ENCODE assay signal across 22 mouse cellular contexts in genomic region chr4:125144211-125144610, GRCm38 (mm10). TPM values are rescaled to one million over a fixed set of nuclear protein-coding genes. Genes with fewer than 3 reads are reported as not detected.
DNase-seq lines count a peak whose midpoint lies in the region; ATAC-seq and TF ChIP-seq lines count a peak whose summit lies in the region.
"Had no signal": no experiment of that assay in that cellular context is flagged by ENCODE, and none has a peak within 500 bp of the region (broad histone marks: within the 10 kb centered on the region; RNA-seq: fewer than 3 reads in every experiment).

No protein-coding gene starts in this region.

- DNase-seq in liver, postnatal 0 days: no peak
- no peak for DNase-seq in forebrain, postnatal 0 days
- no peak for DNase-seq in frontal cortex, adult 2 months (ENCODE audit: extremely low spot score in 1 of 2, low spot score in 1 of 2)
- DNase-seq in right cerebral cortex, postnatal 36 days (ENCODE audit: low spot score in 2 of 2): no peak
- DNase-seq: adrenal gland, adult 8-10 months; adrenal gland, postnatal 36 days; B cell, adult 2 months; cerebellum, adult 18-20 months; cerebellum, adult 9-11 months; cerebellum, postnatal 36 days; gastrocnemius, postnatal 10 days had no signal

- no peak for TF ChIP-seq EP300 in liver, postnatal 0 days (IDR thresholded peaks at IDR 0.05; ENCODE audit: low read depth)

- no peaks in the 10 kb centered on the region for H3K4me1 ChIP-seq in liver, postnatal 0 days (ENCODE audit: insufficient read depth)
- no peaks in the 10 kb centered on the region for H3K4me1 ChIP-seq in liver, embryonic 12.5 days
- 0 out of 2 replicates have a peak, but pooled peaks cover 2% of the 10 kb centered on the region for H3K4me1 ChIP-seq in brown adipose tissue, adult 24 weeks (ENCODE audit: control insufficient read depth, insufficient read depth, insufficient read length, low read length)
- no peaks in the 10 kb centered on the region for H3K4me1 ChIP-seq in forebrain, postnatal 0 days (ENCODE audit: insufficient read depth)
- H3K4me1 ChIP-seq: heart, embryonic 12.5 days had no signal

- H3K4me2 ChIP-seq in liver, postnatal 0 days (ENCODE audit: low read depth, low read length): no peak overlapping the region
- no peak overlapping the region for H3K4me2 ChIP-seq in liver, embryonic 12.5 days
- no peak overlapping the region for H3K4me2 ChIP-seq in forebrain, postnatal 0 days (ENCODE audit: low read depth)
- H3K4me2 ChIP-seq: forebrain, embryonic 13.5 days; heart, embryonic 12.5 days; hindbrain, embryonic 14.5 days had no signal

- H3K27me3 ChIP-seq in liver, postnatal 0 days (ENCODE audit: insufficient read depth, low read length): no peaks in the 10 kb centered on the region
- peaks cover 16% of the 10 kb centered on the region for H3K27me3 ChIP-seq in liver, embryonic 12.5 days (replicated peaks)
- H3K27me3 ChIP-seq in forebrain, postnatal 0 days (ENCODE audit: insufficient read depth, low read length): no peaks in the 10 kb centered on the region; the same call in 1 of the 2 replicates

- no peak for TF ChIP-seq CTCF in liver, postnatal 0 days (IDR thresholded peaks at IDR 0.05; ENCODE audit: low read depth)
- no peak for TF ChIP-seq CTCF in forebrain, postnatal 0 days (IDR thresholded peaks at IDR 0.05; ENCODE audit: low read depth)

- no peaks in the 10 kb centered on the region for H3K36me3 ChIP-seq in liver, postnatal 0 days (replicated peaks; ENCODE audit: insufficient read depth, low read length)
- H3K36me3 ChIP-seq in liver, embryonic 12.5 days: no peaks in the 10 kb centered on the region
- H3K36me3 ChIP-seq in forebrain, postnatal 0 days (ENCODE audit: insufficient read depth): no peaks in the 10 kb centered on the region
- H3K36me3 ChIP-seq: embryonic facial prominence, embryonic 10.5 days; G1E; heart, embryonic 12.5 days; hindbrain, embryonic 10.5 days had no signal

- ATAC-seq in liver, postnatal 0 days: no peak
- no peak for ATAC-seq in liver, embryonic 12.5 days
- peak; percentile 51 for ATAC-seq in megakaryocyte, adult 5-6 weeks (ENCODE audit: poor library complexity, severe bottlenecking)
- no peak for ATAC-seq in forebrain, postnatal 0 days
- ATAC-seq: CD4-positive, CD25-positive, alpha-beta regulatory T cell, adult 4 months; forebrain, embryonic 13.5 days had no signal

- H3K4me3 ChIP-seq in liver, postnatal 0 days (ENCODE audit: low read depth, low read length): no peak overlapping the region
- no peak overlapping the region for H3K4me3 ChIP-seq in liver, embryonic 12.5 days
- H3K4me3 ChIP-seq in brown adipose tissue, adult 24 weeks (ENCODE audit: insufficient read depth, low read depth, low read length): no peak overlapping the region
- H3K4me3 ChIP-seq in forebrain, postnatal 0 days (ENCODE audit: low read depth, low read length): no peak overlapping the region
- H3K4me3 ChIP-seq: embryonic facial prominence, embryonic 10.5 days; forebrain, embryonic 13.5 days; heart, adult 2 months; heart, embryonic 12.5 days; hindbrain, embryonic 10.5 days had no signal

- H3K27ac ChIP-seq in liver, postnatal 0 days (ENCODE audit: low read depth): peak overlapping the region; percentile 70; the same call in 1 of the 2 replicates
- no peak overlapping the region for H3K27ac ChIP-seq in liver, embryonic 12.5 days
- H3K27ac ChIP-seq in brown adipose tissue, adult 24 weeks (replicated peaks; ENCODE audit: low read depth, low read length): peak overlapping the region; percentile 35
- no peak overlapping the region for H3K27ac ChIP-seq in forebrain, postnatal 0 days (ENCODE audit: low read depth, low read length)
- H3K27ac ChIP-seq: embryonic facial prominence, embryonic 10.5 days; forebrain, embryonic 13.5 days; heart, adult 2 months; hindbrain, embryonic 10.5 days; hindbrain, embryonic 14.5 days had no signal

- H3K9me3 ChIP-seq in liver, postnatal 0 days (ENCODE audit: low read length): no peaks in the 10 kb centered on the region
- H3K9me3 ChIP-seq in liver, embryonic 12.5 days (replicated peaks): no peaks in the 10 kb centered on the region
- no peaks in the 10 kb centered on the region for H3K9me3 ChIP-seq in forebrain, postnatal 0 days (ENCODE audit: low read length)
- H3K9me3 ChIP-seq: embryonic facial prominence, embryonic 10.5 days; forebrain, embryonic 13.5 days had no signal

- WGBS in liver, postnatal 0 days (ENCODE audit: insufficient replicate concordance): 49% methylated on average over 5 of the region's 5 CpGs
- 33% methylated on average over 5 of the region's 5 CpGs for WGBS in liver, embryonic 12.5 days (ENCODE audit: insufficient replicate concordance)
- WGBS in forebrain, postnatal 0 days: 52% methylated on average over 5 of the region's 5 CpGs

- H3K9ac ChIP-seq in liver, postnatal 0 days (replicated peaks): no peak overlapping the region
- H3K9ac ChIP-seq in liver, embryonic 12.5 days: no peak overlapping the region
- H3K9ac ChIP-seq in forebrain, postnatal 0 days: no peak overlapping the region
- H3K9ac ChIP-seq: forebrain, embryonic 13.5 days; heart, embryonic 12.5 days; hindbrain, embryonic 14.5 days had no signal

RNA-seq across cellular contexts. Expression of gene Zc3h12a, which starts 16.6 kb away (rescaled TPM):
- polyA plus RNA-seq in liver, postnatal 0 days (2015; fragmentation: Nextera tagmentation; extraction: Ambion mirVana): 0.44 and 0.48 TPM in 2 replicates
- polyA plus RNA-seq in liver, embryonic 12.5 days (2016; fragmentation: Nextera tagmentation; extraction: Ambion mirVana): 0.56 and 0.62 TPM in 2 replicates
- 3.1 and 5.4 TPM in 2 replicates for polyA plus RNA-seq in brown adipose tissue, adult 24 weeks (2012; ENCODE audit: insufficient read depth, insufficient read length, missing spikeins)
- total RNA-seq in megakaryocyte, adult 5-6 weeks (2015): 10.4 and 11.1 TPM in 2 replicates
- 3.9 and 5.9 TPM in 2 replicates for total RNA-seq in megakaryocyte, adult 5-6 weeks (2017)
- total RNA-seq in forebrain, postnatal 0 days (2014; rRNA removed): not detected in 2 replicates
- 0.05 and 0.07 TPM in 2 replicates for polyA plus RNA-seq in forebrain, postnatal 0 days (2015; fragmentation: Nextera tagmentation; extraction: Ambion mirVana)
- polyA plus RNA-seq in frontal cortex, adult 2 months (2012; rRNA removed): 1.3 and 1.6 TPM in 2 replicates

RNA-seq across cellular contexts. Expression of gene Meaf6, which starts 59.3 kb away (rescaled TPM):
- polyA plus RNA-seq in liver, postnatal 0 days (2015; fragmentation: Nextera tagmentation; extraction: Ambion mirVana): 15.2 and 16.3 TPM in 2 replicates
- polyA plus RNA-seq in liver, embryonic 12.5 days (2016; fragmentation: Nextera tagmentation; extraction: Ambion mirVana): 31.6 and 33.0 TPM in 2 replicates
- polyA plus RNA-seq in brown adipose tissue, adult 24 weeks (2012; ENCODE audit: insufficient read depth, insufficient read length, missing spikeins): 15.2 and 16.5 TPM in 2 replicates
- total RNA-seq in megakaryocyte, adult 5-6 weeks (2015): 40.2 and 45.5 TPM in 2 replicates
- 45.6 and 49.1 TPM in 2 replicates for total RNA-seq in megakaryocyte, adult 5-6 weeks (2017)
- 112 and 129 TPM in 2 replicates for total RNA-seq in forebrain, postnatal 0 days (2014; rRNA removed)
- polyA plus RNA-seq in forebrain, postnatal 0 days (2015; fragmentation: Nextera tagmentation; extraction: Ambion mirVana): 134 and 153 TPM in 2 replicates
- polyA plus RNA-seq in frontal cortex, adult 2 months (2012; rRNA removed): 105 and 111 TPM in 2 replicates

Comparison
In these comparisons a context has a peak if more than half of its experiments do, and no peak if none do; other contexts are left out.
1. H3K27ac ChIP-seq: peak in liver, postnatal 0 days (single experiment) and brown adipose tissue, adult 24 weeks (single experiment); none in liver, embryonic 12.5 days (single experiment) and forebrain, postnatal 0 days (single experiment).